In the genomic region with DNA sequence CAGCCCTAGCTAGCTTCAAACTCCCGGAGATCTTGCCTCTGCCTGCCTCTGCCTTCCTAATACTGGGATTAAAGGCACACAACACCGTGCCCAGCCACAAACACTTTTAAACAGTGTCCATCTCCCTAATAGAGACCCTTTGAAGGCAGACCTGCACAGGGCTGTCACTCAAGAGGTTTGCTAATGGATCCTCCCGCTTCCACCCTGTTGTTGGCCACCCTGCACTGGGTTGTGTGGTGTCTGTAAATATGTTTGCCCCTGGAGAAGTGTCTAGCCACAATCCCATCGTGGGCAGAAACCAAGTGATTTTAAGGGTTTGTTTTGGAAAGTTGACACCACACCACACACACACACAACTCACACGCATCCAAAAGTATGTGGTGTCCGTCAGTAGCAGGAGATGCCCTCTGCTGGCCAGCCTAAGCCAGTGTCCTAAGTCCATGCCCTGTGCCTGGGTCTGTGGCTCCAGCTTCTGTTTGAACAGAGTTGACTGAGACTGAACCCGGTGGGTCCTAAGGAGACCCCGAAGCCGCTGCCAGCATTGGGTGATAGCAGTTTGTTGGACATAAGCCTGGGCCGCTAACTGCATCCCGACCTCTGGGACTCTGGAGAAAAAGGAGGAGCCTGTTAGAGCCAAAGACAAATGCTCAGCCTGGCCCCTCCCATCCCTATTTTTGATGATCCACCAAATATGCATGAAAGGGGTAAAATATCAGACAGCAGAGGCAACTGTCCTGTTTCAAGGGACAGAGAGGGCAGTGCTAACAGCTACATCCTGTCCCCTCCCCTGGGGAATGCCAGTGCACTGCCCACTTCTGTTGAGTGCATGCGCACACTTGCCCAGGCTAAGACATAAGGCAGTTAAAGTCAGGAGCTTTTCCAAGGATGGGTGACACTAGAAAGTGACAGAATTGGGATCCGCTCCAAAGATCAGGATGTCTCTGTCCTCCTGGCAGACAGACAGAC, we compare ENCODE assay signal across 8 mouse cellular contexts. TPM values are rescaled to one million over a fixed set of nuclear protein-coding genes. Genes with fewer than 3 reads are reported as not detected.
A peak's percentile ranks its signal among the peaks of the same experiment; 100 is the strongest.
DNase-seq lines count a peak whose midpoint lies in the region; ATAC-seq and TF ChIP-seq lines count a peak whose summit lies in the region.

No protein-coding gene starts in this region.

- DNase-seq in cerebellum, adult 9-11 months = peak; percentile 41
- peak; percentile 63 for DNase-seq in embryo, embryonic 11 days
- peak; percentile 43 for DNase-seq in induced T-regulatory cell, adult 2 months (ENCODE audit: low read depth)
- no peak for DNase-seq in liver, embryonic 14.5 days (ENCODE audit: low read depth in 3 of 3, low spot score in 3 of 3)
- DNase-seq in retina, postnatal 1 day = peak; percentile 59
- no peak for DNase-seq in frontal cortex, adult 2 months (ENCODE audit: extremely low spot score in 1 of 2, low spot score in 1 of 2)

- H3K27me3 ChIP-seq in C2C12 (ENCODE audit: control insufficient read depth, insufficient read depth, insufficient read length) = no peaks in the 10 kb centered on the region
- H3K27me3 ChIP-seq in liver, embryonic 14.5 days (ENCODE audit: control insufficient read depth, insufficient read depth, low read length) = no peaks in the 10 kb centered on the region

- no peaks in the 10 kb centered on the region for H3K79me2 ChIP-seq in C2C12 (ENCODE audit: control insufficient read depth, insufficient read depth)

- H3K4me3 ChIP-seq in C2C12 (ENCODE audit: insufficient read depth, poor library complexity, severe bottlenecking) = no peak overlapping the region
- H3K4me3 ChIP-seq in liver, embryonic 14.5 days (ENCODE audit: insufficient read depth in 1 of 2, low read depth in 2 of 2, low read length in 2 of 2) = no peak overlapping the region

- H3K9ac ChIP-seq in liver, embryonic 14.5 days (replicated peaks) = no peak overlapping the region

- TF ChIP-seq CTCF in C2C12 (IDR thresholded peaks at IDR 0.05; ENCODE audit: control insufficient read depth, insufficient read depth, insufficient read length) = peak; percentile 86
- peak; percentile 90 for TF ChIP-seq CTCF in liver, embryonic 14.5 days (IDR thresholded peaks at IDR 0.05; ENCODE audit: low read depth)

- no peak for TF ChIP-seq EP300 in liver, embryonic 14.5 days (IDR thresholded peaks at IDR 0.05; ENCODE audit: low read depth)

- H3K27ac ChIP-seq in liver, embryonic 14.5 days = no peak overlapping the region

- H3K4me2 ChIP-seq in liver, embryonic 14.5 days (ENCODE audit: low read depth) = no peak overlapping the region

- H3K4me1 ChIP-seq in liver, embryonic 14.5 days (replicated peaks; ENCODE audit: control insufficient read depth in 2 of 2, insufficient read depth in 2 of 2, low read length in 1 of 2) = no peaks in the 10 kb centered on the region

- ATAC-seq in cerebellum, adult (ENCODE audit: insufficient number of reproducible peaks, low FRiP score, low TSS enrichment) = no peak
- peak; percentile 51 for ATAC-seq in liver, embryonic 14.5 days (ENCODE audit: insufficient read depth)

- no peaks in the 10 kb centered on the region for H3K9me3 ChIP-seq in liver, embryonic 14.5 days (ENCODE audit: control insufficient read depth, low read length)

- 44% methylated on average over 13 of the region's 13 CpGs for WGBS in liver, embryonic 14.5 days (ENCODE audit: insufficient replicate concordance)

- peaks cover 21% of the 10 kb centered on the region for H3K36me3 ChIP-seq in C2C12 (ENCODE audit: control insufficient read depth, insufficient read depth)
- H3K36me3 ChIP-seq in liver, embryonic 14.5 days (replicated peaks; ENCODE audit: control insufficient read depth, insufficient read depth, low read depth) = peaks cover 13% of the 10 kb centered on the region

- H3K79me3 ChIP-seq in C2C12 (ENCODE audit: low read depth) = no peaks in the 10 kb centered on the region

- H3ac ChIP-seq in C2C12 (ENCODE audit: control insufficient read depth, insufficient read length, low read depth) = no peak overlapping the region

TF ChIP-seq in C2C12, 6 proteins besides CTCF, POLR2A, EP300 and RAD21:
- TF ChIP-seq CEBPB (IDR thresholded peaks at IDR 0.05; ENCODE audit: low read depth) (no peak), MYOD1 (IDR thresholded peaks at IDR 0.05; ENCODE audit: control insufficient read depth, insufficient read length, low read depth) (no peak)

RNA-seq across cellular contexts. Expression of a gene that starts 21.5 kb away (rescaled TPM):
- polyA plus RNA-seq in C2C12 (2012; fragmentation: generic; extraction: Trizol) = 16.1 TPM
- 9.1 and 9.2 TPM in 2 replicates for polyA plus RNA-seq in liver, embryonic 14.5 days (2012; rRNA removed)
- polyA plus RNA-seq in liver, embryonic 14.5 days (2014; fragmentation: Nextera tagmentation; extraction: Ambion mirVana) = 7.0 and 7.7 TPM in 2 replicates
- polyA plus RNA-seq in frontal cortex, adult 2 months (2012; rRNA removed) = 28.7 and 34.2 TPM in 2 replicates

RNA-seq across cellular contexts. Expression of a gene that starts 21.8 kb away (rescaled TPM):
- 11.5 TPM for polyA plus RNA-seq in C2C12 (2012; fragmentation: generic; extraction: Trizol)
- 2.4 and 2.7 TPM in 2 replicates for polyA plus RNA-seq in liver, embryonic 14.5 days (2012; rRNA removed)
- polyA plus RNA-seq in liver, embryonic 14.5 days (2014; fragmentation: Nextera tagmentation; extraction: Ambion mirVana) = 0.66 and 1.0 TPM in 2 replicates
- polyA plus RNA-seq in frontal cortex, adult 2 months (2012; rRNA removed) = 42.8 and 46.9 TPM in 2 replicates

RNA-seq across cellular contexts. Expression of a gene that starts 27.4 kb away (rescaled TPM):
- 8.2 TPM for polyA plus RNA-seq in C2C12 (2012; fragmentation: generic; extraction: Trizol)
- 4.0 and 4.1 TPM in 2 replicates for polyA plus RNA-seq in liver, embryonic 14.5 days (2012; rRNA removed)
- polyA plus RNA-seq in liver, embryonic 14.5 days (2014; fragmentation: Nextera tagmentation; extraction: Ambion mirVana) = 8.2 and 9.9 TPM in 2 replicates
- 7.5 and 9.6 TPM in 2 replicates for polyA plus RNA-seq in frontal cortex, adult 2 months (2012; rRNA removed)

RNA-seq across cellular contexts. Expression of a gene that starts 59.9 kb away (rescaled TPM):
- polyA plus RNA-seq in C2C12 (2012; fragmentation: generic; extraction: Trizol) = not detected
- polyA plus RNA-seq in liver, embryonic 14.5 days (2012; rRNA removed) = not detected in 2 replicates
- not detected in 2 replicates for polyA plus RNA-seq in liver, embryonic 14.5 days (2014; fragmentation: Nextera tagmentation; extraction: Ambion mirVana)
- polyA plus RNA-seq in frontal cortex, adult 2 months (2012; rRNA removed) = 13.9 and 14.6 TPM in 2 replicates

Comparison
In these comparisons a context has a peak if more than half of its experiments do, and no peak if none do; other contexts are left out.
1. DNase-seq: peak in cerebellum, adult 9-11 months (single experiment), embryo, embryonic 11 days (single experiment), induced T-regulatory cell, adult 2 months (single experiment) and retina, postnatal 1 day (single experiment); none in liver, embryonic 14.5 days (0 of 3) and frontal cortex, adult 2 months (0 of 2).